Mouse (Mus musculus) 3T3-L1 (cell line): Measurements from ENCODE around the gene Lrig2.

Source experiments
- DNase-seq: peaks from one replicate; pipeline ENCODE4 v3.0.0-alpha.2; 2015; ENCODE audit warnings: low read depth, low spot score

Gene Lrig2

GRCm38 (mm10) chr3:104511538-104512423 is at the start of gene Lrig2:
TSS of gene Lrig2 (minus strand) at chr3:104511918.
- DNase-seq: peak; percentile 99

DNA sequence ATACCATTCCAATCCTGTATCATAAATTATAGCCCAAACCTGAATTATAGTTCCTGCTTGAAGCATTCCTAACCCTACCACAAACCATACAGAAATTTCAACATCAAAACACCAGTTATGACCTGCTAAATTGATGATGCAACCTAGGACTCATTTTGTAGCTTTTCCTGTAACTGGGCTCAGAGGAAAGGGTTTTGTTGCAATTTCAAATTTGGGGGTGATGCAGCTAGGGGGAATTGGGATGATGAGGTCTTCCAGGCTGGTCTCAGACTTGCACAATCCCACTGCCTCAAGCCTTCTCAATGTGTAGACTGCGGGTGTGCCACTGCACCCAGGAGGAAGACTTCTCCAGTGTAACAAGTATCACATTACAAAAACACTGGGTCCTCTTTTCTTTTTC is 44.9 kb upstream of the Lrig2 start:
- DNase-seq: peak; percentile 43

- no peak for DNase-seq
Observed at GRCm38 (mm10) chr3:104550594-104550993, 38.9 kb upstream of the Lrig2 start.

DNA sequence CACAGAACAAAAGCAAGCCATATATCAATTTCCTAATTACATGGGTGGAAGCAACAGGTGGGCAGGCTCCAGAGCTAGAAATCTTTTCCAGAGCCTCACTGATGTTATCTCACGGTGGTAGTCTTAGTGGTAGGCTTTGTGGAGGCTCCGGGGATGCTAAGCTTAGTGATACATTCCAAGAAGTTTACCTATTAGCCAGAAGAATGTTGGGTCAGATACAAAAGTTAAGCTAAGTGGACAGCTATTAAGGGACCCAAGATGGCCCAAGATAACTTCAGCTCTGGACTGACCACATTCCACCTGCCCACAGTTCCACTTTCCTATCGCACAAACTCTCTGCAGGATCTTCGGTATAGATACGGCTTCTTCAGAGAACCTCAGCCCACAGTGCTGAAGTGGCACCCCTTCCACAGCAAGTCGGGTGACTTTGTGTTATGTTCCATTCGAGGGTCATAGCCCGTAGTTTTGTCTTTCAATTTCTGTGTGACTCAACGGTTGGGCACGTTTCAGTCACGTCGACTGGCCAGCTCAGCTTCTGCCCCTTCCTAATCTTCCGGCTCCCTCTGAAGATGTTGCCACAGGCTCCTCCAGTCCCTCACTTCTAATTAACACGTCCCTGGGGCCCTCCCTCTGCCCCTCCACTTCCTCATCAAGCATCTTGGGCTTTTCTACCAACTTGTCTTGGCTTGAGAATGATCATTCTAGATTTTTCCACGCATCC is 36.8 kb upstream of the Lrig2 start:
- DNase-seq: no peak

DNA sequence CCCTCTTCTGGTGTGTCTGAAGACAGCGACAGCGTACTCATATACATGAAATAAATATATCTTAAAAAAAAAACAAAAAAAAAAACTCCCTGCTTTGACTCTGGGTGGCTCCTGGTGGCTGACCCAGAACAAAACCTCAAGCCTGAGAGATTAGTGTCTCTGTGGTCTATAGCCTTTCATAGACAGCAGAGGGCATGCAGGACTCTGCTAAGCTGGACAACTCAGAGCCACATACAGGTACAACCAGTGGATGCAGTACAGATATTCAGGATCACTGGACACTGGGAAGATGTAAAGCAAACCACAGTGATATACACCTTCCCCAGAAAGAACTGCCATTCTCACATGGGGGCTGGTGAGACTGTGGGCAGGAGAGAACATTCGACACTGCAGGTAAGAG is 32.1 kb upstream of the Lrig2 start:
- DNase-seq: no peak

- no peak for DNase-seq
Observed at GRCm38 (mm10) chr3:104542065-104542429, 30.3 kb upstream of the Lrig2 start.

DNA sequence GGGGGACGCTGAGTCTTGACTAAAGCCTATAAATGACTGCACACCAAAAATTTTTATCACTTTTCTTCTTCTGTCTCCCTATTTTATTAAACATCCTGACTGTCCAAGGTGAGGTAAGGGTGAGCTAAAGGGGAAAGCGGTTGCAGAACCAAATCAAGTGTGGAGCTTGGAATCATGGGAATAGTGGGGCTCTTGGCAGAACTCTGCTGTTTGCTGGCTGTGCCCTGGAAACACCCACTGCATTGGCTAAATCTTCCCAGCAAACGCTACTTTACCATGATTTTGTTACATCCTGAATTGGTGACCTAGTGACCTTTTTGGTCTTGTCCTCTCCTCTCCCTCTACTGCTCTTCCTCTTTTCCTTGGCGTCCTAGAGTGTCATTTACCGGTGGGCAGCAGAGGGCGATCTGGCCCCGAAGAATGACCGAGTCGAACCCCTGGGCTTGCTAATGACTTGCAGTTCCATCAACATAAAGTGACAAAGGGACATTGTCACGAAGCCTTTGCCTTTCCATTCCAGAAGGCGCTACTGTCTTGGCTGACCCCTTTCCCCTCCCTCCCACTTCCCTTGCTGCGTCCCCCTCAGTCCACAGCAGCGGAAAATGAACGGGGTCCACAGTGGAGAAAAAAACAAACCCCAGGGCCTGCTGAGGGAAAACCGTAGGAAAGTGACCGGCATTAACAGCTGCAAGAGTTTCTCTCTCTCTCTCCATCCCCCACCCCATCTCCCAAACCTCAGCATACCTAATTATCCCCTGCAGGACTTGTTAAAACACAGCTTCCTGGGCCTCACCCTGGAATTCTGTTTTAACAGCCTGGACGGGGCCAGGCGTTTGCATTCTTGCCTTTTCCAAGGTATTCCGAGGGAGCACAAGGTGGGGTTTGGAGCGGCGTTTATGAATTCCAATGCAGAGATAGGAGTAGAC is 29.7 kb upstream of the Lrig2 start:
- peak; percentile 47 for DNase-seq

DNA sequence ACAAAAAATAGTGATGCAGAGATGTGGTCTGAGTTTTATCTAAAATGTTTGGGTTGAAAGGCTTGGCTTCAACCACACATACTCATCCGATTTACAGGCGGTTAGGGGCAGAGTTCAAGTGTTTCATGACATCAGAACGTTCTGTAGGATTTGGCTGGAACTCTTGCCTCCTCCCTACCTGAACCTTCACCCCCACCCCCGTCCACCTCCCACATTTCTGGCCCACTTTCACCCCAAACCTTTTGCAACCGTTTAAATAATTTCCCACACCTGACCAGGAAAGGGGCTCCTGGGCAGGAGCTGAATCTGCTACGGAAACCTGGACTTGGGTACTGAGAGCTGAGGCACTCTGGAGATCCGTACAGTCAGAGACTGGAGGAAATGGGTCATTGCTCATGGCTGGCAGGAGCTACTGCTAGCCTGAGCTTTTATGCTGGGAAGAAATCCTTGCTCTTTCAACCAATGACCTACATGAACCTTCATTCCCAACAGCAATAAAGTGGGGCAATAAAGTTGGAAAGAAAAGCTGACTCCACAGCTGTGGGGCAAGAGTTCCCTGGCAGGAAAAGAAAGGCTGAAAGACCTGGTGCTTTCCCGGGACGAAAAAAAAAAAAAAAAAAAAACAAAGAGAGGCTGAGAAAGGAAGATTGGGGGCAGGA is 28.9 kb upstream of the Lrig2 start:
- peak; percentile 18 for DNase-seq

GRCm38 (mm10) chr3:104533223-104533622 is 21.5 kb upstream of the Lrig2 start:
- DNase-seq: no peak

- DNase-seq: no peak
Observed at GRCm38 (mm10) chr3:104526115-104526882, 14.6 kb upstream of the Lrig2 start.

- DNase-seq: no peak
Observed at GRCm38 (mm10) chr3:104525516-104525915, 13.8 kb upstream of the Lrig2 start.

DNA sequence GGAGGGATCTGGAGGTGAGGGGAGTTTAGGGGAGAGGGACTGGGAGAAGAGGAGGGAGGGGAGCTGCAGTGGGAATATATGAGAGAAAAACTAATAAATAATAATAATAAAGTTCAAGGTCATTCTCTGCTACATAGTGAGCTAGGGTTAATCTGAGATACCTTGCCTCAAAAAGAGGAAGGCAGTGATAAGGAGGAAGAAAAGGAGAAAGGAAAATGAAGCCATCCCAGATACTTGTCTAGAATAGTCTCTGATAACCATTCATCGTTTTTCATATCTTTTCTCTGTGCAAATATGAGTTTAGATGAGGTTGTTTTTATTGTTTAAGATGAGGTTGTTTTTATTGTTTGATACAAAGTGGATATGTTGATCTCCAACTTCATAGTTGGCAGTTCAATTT is 13.3 kb upstream of the Lrig2 start:
- no peak for DNase-seq

GRCm38 (mm10) chr3:104523333-104523871 is 11.7 kb upstream of the Lrig2 start:
- DNase-seq: peak; percentile 55

DNA sequence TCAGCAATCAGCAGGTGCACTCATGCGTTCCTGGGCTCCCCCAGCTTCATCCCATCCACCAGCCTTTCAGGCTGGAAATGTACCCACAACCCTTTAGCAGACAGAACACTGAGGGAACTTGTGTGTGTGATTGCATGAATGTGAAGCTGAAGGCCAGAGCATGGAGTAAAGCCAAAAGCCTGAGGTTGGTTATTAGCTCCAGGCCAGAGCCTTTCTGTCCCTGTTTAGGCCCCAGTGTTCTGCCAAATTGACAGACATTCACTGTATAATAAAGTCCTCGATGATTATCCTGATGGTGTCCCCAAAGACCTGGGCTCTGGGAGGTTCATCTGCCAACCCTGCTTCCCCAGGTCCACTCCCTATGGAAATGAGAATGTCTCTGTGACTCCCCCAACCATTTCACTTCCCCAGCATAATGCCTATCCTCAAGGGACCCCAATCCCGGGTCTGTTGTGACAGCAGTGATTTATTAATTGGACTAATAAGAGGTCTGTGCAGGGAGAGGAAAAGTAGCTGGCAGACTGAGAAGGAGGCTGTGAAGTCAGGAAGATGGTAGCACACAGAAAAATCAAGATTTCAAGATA is 9.7 kb upstream of the Lrig2 start:
- no peak for DNase-seq

DNA sequence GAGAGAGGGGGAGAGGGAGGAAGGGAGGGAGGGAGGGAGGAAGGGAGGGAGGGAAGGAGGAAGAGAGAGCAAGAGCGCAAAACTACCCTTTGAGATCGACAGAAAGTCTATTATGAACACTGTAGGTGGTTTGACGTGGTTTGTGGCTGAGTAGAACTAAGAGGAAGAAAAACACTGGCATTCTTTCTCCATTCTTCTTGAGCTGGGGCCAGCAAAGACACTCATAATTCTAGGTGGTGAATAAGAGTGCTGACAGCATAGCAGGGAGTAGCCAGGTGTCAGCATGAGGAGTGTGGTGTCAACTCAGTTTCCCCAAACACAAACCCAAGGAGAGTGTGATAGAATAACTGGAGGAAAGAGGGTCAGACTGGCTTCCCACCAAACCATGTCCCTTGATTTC is 8.8 kb upstream of the Lrig2 start:
- DNase-seq: peak; percentile 51

DNA sequence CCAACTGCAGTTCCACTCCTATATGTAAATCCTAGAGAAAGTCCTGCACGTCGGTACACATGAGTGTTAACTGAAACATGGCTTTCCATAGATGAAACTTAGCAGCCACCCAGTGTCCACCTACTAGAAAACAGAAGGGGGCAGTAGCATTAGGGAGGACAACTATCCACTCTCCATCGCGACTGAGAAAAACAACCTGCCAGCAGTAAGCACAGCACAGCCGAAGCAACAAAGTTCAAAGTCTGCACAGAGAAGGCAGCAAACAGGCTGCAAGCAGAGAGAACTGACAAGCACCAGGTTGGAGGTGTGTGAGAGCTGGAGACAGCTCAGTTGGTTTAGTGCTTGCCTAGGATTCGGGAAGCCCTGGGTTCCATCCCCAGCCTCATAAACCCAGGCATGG is 7.2 kb upstream of the Lrig2 start:
- DNase-seq: no peak

DNA sequence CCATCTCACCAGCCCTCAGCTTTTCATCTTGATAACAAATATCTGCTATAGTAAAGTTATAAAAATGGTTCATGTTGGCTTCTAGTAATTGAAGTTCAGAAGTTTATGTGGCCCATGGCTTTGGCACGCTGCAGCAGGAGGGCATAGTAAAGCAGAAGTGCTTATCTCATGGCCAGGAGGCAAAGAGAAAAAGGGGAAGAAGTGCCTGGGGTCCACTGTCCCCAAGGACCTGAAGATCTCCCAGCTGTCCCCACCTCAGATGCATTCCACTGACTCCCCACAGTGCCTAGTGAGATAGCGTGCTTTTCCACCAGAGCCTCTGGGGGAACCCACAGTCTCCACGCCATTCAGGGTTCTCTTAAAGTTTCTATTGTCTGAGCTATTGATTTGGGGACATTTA is 6.7 kb upstream of the Lrig2 start:
- DNase-seq: no peak

GRCm38 (mm10) chr3:104517161-104517560 is 5.4 kb upstream of the Lrig2 start:
- DNase-seq: peak; percentile 21

DNA sequence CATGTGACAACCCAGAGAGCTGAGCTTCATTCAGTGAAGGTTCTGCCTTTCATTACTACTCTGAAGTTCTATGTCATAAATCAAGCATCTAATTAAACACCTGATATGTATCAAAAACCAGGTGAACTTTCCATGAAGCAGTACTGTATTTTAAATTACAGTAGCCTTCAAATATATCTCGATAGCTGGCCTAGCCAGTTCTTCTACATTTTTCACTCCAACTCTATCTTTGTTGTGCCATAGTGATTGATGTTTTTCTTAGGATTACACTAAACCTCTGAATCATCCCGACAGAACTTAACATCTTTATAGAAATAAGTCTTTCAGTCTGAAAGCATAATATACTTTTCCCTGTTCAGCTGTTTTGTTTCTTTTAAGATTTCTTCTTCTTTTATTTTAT is 2.8 kb upstream of the Lrig2 start:
- no peak for DNase-seq

DNA sequence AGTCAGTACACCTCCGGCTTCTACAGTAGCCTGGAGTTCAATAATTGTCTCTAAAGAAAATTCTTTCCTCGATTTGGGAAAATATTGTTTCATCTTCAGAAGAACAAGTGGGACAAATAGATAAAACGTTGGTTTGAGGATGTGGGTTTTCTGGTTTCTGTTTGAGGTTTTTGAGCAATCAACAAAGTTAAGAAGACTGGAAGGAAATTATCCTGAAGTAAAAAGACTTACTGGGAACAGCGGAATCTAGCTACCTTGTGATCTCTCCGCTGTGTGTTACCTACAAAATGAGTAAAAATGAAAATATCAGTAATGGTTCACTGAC is 668 bp upstream of the Lrig2 start:
- DNase-seq: no peak
